Mouse (Mus musculus): ENCODE data around the gene Gm37240. TPM values are rescaled to one million over a fixed set of nuclear protein-coding genes. Genes with fewer than 3 reads are reported as not detected.

The Gm37240 gene
- polyA plus RNA-seq, 1 experiment from 2014 or later = 12.7 TPM

DNA sequence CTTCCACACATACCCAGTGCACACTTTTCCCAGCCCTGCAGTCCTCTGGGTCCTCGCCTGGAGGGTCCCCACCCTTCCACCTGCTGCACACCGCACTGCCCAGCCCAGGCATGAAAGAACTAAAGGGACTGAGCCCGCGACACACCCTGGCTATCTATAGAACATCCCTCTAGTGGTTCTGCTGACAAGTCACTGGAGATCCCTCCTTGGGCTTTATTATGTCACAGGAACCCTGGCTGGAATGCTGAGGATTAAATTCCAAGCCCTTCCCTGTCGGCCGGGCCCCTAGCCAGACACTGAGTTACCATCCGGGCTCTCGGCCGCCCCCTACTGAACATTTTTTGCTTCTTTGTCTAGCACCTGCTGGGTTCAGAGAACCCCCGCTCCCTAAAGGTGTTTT lies 612.2 kb downstream of the Gm37240 start:
- WGBS = 29% methylated on average over 10 of the region's 10 CpGs
- Histone ChIP-seq H3K4me1 (replicated peaks) (peaks cover 11% of the 10 kb centered on the region), H3K9me3 (replicated peaks) (no peaks in the 10 kb centered on the region), H3K4me3 (no peak overlapping the region), H3K36me3 (no peaks in the 10 kb centered on the region), H3K27me3 (no peaks in the 10 kb centered on the region), H3K4me2 (0 out of 2 replicates have a peak overlapping the region, but pooled peaks have one; percentile 23), H3K27ac (peak overlapping the region; percentile 11; the same call in 1 of the 2 replicates), H3K9ac (no peak overlapping the region)
- peak; percentile 67; the same call in 1 of the 2 replicates for ATAC-seq (replicated peaks; ENCODE audit: insufficient number of reproducible peaks, insufficient read depth, low FRiP score, low read depth)

DNA sequence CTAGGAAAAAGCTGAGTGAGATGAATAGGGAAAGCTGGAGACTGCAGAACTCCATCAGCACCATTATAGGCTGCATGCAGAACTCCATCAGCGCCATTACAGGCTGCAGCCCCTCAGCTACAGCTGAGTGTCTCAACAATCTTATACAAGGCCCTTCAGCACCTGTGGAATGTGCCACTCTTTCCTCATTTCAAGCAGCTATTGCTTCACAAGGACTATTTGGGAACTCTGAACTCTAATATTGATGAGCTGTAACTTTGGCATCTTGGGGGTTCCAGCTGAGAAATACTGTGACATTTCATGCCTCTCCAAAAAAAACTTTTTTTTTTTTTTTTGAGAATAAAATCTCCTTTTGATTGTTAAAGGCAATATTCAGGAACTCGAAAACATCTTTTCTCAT lies 615.8 kb downstream of the Gm37240 start:
- H3K9ac ChIP-seq = no peak overlapping the region
- H3K4me1 ChIP-seq (replicated peaks) = peaks cover 11% of the 10 kb centered on the region
- H3K36me3 ChIP-seq = no peaks in the 10 kb centered on the region
- H3K9me3 ChIP-seq (replicated peaks) = no peaks in the 10 kb centered on the region
- no peak overlapping the region for H3K4me2 ChIP-seq
- WGBS = 77% methylated on average over 2 of the region's 2 CpGs
- H3K4me3 ChIP-seq = no peak overlapping the region
- no peak for ATAC-seq (replicated peaks; ENCODE audit: insufficient number of reproducible peaks, insufficient read depth, low FRiP score, low read depth)
- no peaks in the 10 kb centered on the region for H3K27me3 ChIP-seq
- no peak overlapping the region for H3K27ac ChIP-seq

DNA sequence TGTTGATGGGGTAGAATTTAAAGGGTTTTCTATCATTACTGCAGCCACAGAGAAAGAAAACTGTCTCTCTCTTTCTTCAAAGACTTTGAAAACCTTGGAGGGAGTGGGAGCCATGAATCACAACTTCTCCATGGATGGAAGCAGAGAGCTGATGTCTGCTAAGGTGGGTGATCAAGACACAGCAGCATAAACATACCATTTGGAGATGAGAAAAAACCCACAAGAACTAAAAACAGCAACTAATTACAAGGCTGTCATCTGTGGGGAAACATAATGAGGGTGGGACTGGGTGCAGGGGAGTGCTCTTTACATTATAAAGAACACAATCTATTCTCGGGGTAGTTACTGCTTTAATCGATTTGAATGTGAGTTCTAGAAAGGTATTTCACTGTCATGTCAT lies 622.4 kb downstream of the Gm37240 start:
- Histone ChIP-seq H3K4me3 (no peak overlapping the region), H3K9ac (no peak overlapping the region), H3K9me3 (replicated peaks) (no peaks in the 10 kb centered on the region), H3K27me3 (no peaks in the 10 kb centered on the region), H3K27ac (no peak overlapping the region), H3K36me3 (no peaks in the 10 kb centered on the region), H3K4me2 (no peak overlapping the region), H3K4me1 (replicated peaks) (peaks cover 10% of the 10 kb centered on the region)
- ATAC-seq (replicated peaks; ENCODE audit: insufficient number of reproducible peaks, insufficient read depth, low FRiP score, low read depth) = no peak
- WGBS = 70% methylated on average over 2 of the region's 2 CpGs

- ATAC-seq (replicated peaks; ENCODE audit: insufficient number of reproducible peaks, insufficient read depth, low FRiP score, low read depth) = no peak
- Histone ChIP-seq H3K36me3 (no peaks in the 10 kb centered on the region), H3K4me3 (no peak overlapping the region), H3K4me1 (replicated peaks) (peaks cover 10% of the 10 kb centered on the region), H3K27ac (no peak overlapping the region), H3K4me2 (no peak overlapping the region), H3K9me3 (replicated peaks) (no peaks in the 10 kb centered on the region), H3K9ac (no peak overlapping the region), H3K27me3 (no peaks in the 10 kb centered on the region)
- 64% methylated on average over 6 of the region's 6 CpGs for WGBS
Measured at GRCm38 (mm10) chr3:85264546-85264945, 622.8 kb downstream of the Gm37240 start.

- H3K9ac ChIP-seq = no peak overlapping the region
- H3K9me3 ChIP-seq (replicated peaks) = no peaks in the 10 kb centered on the region
- H3K4me2 ChIP-seq = no peak overlapping the region
- 78% methylated on average over 5 of the region's 5 CpGs for WGBS
- H3K36me3 ChIP-seq = no peaks in the 10 kb centered on the region
- H3K27ac ChIP-seq = no peak overlapping the region
- no peaks in the 10 kb centered on the region for H3K4me1 ChIP-seq (replicated peaks)
- no peak for ATAC-seq (replicated peaks; ENCODE audit: insufficient number of reproducible peaks, insufficient read depth, low FRiP score, low read depth)
- H3K27me3 ChIP-seq = no peaks in the 10 kb centered on the region
- no peak overlapping the region for H3K4me3 ChIP-seq
Measured at GRCm38 (mm10) chr3:85254526-85254925, 632.8 kb downstream of the Gm37240 start.

GRCm38 (mm10) chr3:85251631-85252030 lies 635.7 kb downstream of the Gm37240 start:
- Histone ChIP-seq H3K4me2 (no peak overlapping the region), H3K27ac (no peak overlapping the region), H3K27me3 (no peaks in the 10 kb centered on the region), H3K9ac (no peak overlapping the region), H3K4me3 (no peak overlapping the region), H3K9me3 (replicated peaks) (no peaks in the 10 kb centered on the region), H3K36me3 (no peaks in the 10 kb centered on the region), H3K4me1 (replicated peaks) (no peaks in the 10 kb centered on the region)
- 79% methylated on average over 6 of the region's 6 CpGs for WGBS
- no peak for ATAC-seq (replicated peaks; ENCODE audit: insufficient number of reproducible peaks, insufficient read depth, low FRiP score, low read depth)

- WGBS = 83% methylated on average over 3 of the region's 3 CpGs
- H3K4me1 ChIP-seq (replicated peaks) = peaks cover 11% of the 10 kb centered on the region
- ATAC-seq (replicated peaks; ENCODE audit: insufficient number of reproducible peaks, insufficient read depth, low FRiP score, low read depth) = no peak
Measured at GRCm38 (mm10) chr3:85246131-85246530, 641.2 kb downstream of the Gm37240 start.

GRCm38 (mm10) chr3:85236546-85236945 lies 650.8 kb downstream of the Gm37240 start:
- no peak overlapping the region for H3K9ac ChIP-seq
- no peak overlapping the region for H3K4me2 ChIP-seq
- no peaks in the 10 kb centered on the region for H3K9me3 ChIP-seq (replicated peaks)
- H3K27me3 ChIP-seq = no peaks in the 10 kb centered on the region
- 52% methylated on average over 3 of the region's 3 CpGs for WGBS
- no peak overlapping the region for H3K27ac ChIP-seq
- no peak overlapping the region for H3K4me3 ChIP-seq
- H3K36me3 ChIP-seq = no peaks in the 10 kb centered on the region
- H3K4me1 ChIP-seq (replicated peaks) = no peaks in the 10 kb centered on the region
- ATAC-seq (replicated peaks; ENCODE audit: insufficient number of reproducible peaks, insufficient read depth, low FRiP score, low read depth) = no peak

More at GRCm38 (mm10) chr3:85246131-85246530, 641.2 kb downstream of the Gm37240 start:
- Histone ChIP-seq H3K4me2 (no peak overlapping the region), H3K36me3 (no peaks in the 10 kb centered on the region), H3K4me3 (no peak overlapping the region), H3K27ac (no peak overlapping the region), H3K9me3 (replicated peaks) (no peaks in the 10 kb centered on the region), H3K27me3 (no peaks in the 10 kb centered on the region), H3K9ac (no peak overlapping the region)

- Histone ChIP-seq H3K36me3 (no peaks in the 10 kb centered on the region), H3K9ac (no peak overlapping the region), H3K27ac (no peak overlapping the region), H3K4me2 (no peak overlapping the region), H3K4me3 (no peak overlapping the region), H3K4me1 (replicated peaks) (no peaks in the 10 kb centered on the region), H3K9me3 (replicated peaks) (no peaks in the 10 kb centered on the region), H3K27me3 (no peaks in the 10 kb centered on the region)
- no peak for ATAC-seq (replicated peaks; ENCODE audit: insufficient number of reproducible peaks, insufficient read depth, low FRiP score, low read depth)
- WGBS = 50% methylated on average over 6 of the region's 6 CpGs
Measured at GRCm38 (mm10) chr3:85232846-85233245, 654.5 kb downstream of the Gm37240 start.

DNA sequence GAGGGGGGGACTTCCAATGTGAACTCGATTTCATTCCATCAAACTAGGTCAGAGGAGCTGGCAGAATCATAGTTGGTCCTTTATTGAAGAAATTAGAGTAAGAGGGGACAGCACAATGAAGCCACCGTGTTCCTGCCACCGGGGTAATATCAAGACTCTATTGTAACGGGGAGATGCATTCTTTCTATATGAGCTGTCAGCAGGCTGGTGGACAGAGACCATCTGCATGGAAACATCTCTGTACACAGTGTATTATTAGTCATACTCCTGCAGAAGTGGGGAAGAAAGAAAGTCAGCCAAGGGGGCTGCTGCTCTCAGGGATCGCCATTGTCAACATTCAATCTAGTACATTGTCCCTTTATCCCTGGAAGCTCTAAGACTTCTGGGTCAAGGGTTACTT lies 665.3 kb downstream of the Gm37240 start:
- WGBS = 43% methylated on average over 5 of the region's 5 CpGs
- H3K9me3 ChIP-seq (replicated peaks) = no peaks in the 10 kb centered on the region
- ATAC-seq (replicated peaks; ENCODE audit: insufficient number of reproducible peaks, insufficient read depth, low FRiP score, low read depth) = no peak

DNA sequence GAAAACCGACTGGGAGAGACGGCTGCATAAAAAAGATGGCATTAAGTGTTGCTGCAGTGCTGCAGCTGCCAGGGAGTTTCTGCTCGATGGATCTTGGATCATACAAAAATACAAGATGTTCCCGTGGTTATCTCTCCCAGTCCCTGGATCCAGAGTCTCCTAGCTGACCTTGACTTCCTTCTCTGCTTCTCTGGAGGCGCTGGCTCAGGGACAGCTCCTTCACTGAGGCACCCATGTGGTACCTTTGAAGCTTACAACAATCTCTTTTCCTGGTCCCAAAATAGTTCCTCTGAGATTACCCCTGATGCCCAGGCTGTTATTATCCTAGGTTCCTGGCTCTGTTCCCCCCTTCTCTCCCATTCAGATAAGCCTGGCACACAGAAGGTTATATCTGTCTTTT lies 672.4 kb downstream of the Gm37240 start:
- 24% methylated on average over 5 of the region's 5 CpGs for WGBS
- Histone ChIP-seq H3K4me3 (no peak overlapping the region), H3K9ac (no peak overlapping the region), H3K27ac (peak overlapping the region; percentile 79), H3K36me3 (no peaks in the 10 kb centered on the region), H3K4me1 (replicated peaks) (peaks cover 32% of the 10 kb centered on the region), H3K4me2 (peak overlapping the region; percentile 20; the same call in 1 of the 2 replicates), H3K27me3 (no peaks in the 10 kb centered on the region), H3K9me3 (replicated peaks) (no peaks in the 10 kb centered on the region)
- 0 out of 2 replicates have a peak, but pooled peaks have one; percentile 35 for ATAC-seq (replicated peaks; ENCODE audit: insufficient number of reproducible peaks, insufficient read depth, low FRiP score, low read depth)

More for the DNA sequence above, 665.3 kb downstream of the Gm37240 start:
- Histone ChIP-seq H3K4me3 (no peak overlapping the region), H3K27me3 (no peaks in the 10 kb centered on the region), H3K4me1 (replicated peaks) (no peaks in the 10 kb centered on the region), H3K9ac (no peak overlapping the region), H3K4me2 (no peak overlapping the region), H3K27ac (no peak overlapping the region), H3K36me3 (no peaks in the 10 kb centered on the region)

DNA sequence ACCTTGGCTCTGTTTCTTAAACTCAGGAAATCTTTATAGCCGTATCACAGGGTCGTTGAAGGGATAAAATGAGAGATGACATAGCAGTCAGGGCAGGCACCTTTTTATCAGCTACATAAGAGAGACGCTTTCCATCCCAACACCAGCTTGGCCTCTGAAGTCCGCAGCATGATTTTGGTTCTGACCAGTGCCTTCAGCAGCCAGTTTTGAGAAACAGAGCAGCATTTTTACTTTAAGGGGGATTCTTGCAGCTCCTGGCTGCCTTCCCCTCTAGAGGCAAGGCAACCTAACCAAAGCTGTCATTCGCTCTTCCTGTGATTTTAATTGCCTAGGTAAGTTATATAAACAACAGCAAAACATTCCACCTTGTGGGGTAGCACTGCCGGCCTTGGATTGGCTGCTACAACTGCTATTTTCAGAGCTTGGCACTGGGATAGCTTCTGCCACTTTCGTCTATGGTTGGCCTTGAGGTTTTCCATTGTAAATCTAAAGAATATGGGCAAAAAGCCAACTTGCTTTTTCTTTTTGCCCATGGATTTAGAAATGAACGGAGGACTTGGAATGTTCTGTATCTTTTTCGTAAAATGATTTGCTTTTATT lies 674.5 kb downstream of the Gm37240 start:
- Histone ChIP-seq H3K27ac (peak overlapping the region; percentile 60), H3K9me3 (replicated peaks) (no peaks in the 10 kb centered on the region), H3K4me1 (replicated peaks) (peaks cover 32% of the 10 kb centered on the region), H3K27me3 (no peaks in the 10 kb centered on the region), H3K4me2 (no peak overlapping the region), H3K4me3 (no peak overlapping the region), H3K36me3 (no peaks in the 10 kb centered on the region), H3K9ac (no peak overlapping the region)
- 35% methylated on average over 9 of the region's 9 CpGs for WGBS
- no peak for ATAC-seq (replicated peaks; ENCODE audit: insufficient number of reproducible peaks, insufficient read depth, low FRiP score, low read depth)

Data from heart, embryonic 15.5 days (tissue).